In genomic region chr1:91239112-91239511, GRCm38 (mm10) we compare ENCODE assay signal across 8 mouse cellular contexts. TPM values are rescaled to one million over a fixed set of nuclear protein-coding genes. Genes with fewer than 3 reads are reported as not detected.
A peak's percentile ranks its signal among the peaks of the same experiment; 100 is the strongest.
DNase-seq lines count a peak whose midpoint lies in the region; ATAC-seq and TF ChIP-seq lines count a peak whose summit lies in the region.

No protein-coding gene starts in this region.

- intact Hi-C loops in heart, postnatal 10 days (cut with DNase I), result loop anchor here (1.0 to 5.0 kb wide), 4 partner anchors 28 to 267 kb away; partner anchors contain the start of gene Ramp1

- DNase-seq in kidney, adult 11 months, result peak; percentile 26
- no peak for DNase-seq in MEL (ENCODE audit: low read depth, low spot score)
- peak; percentile 57 for DNase-seq in embryo, embryonic 10.5 days (ENCODE audit: low spot score)
- DNase-seq in heart, postnatal 10 days, result peak; percentile 79 to 83
- DNase-seq in limb, embryonic 11.5 days (ENCODE audit: low spot score), result peak; percentile 53
- peak; percentile 41 to 65 for DNase-seq in natural killer cell, adult 2 months (ENCODE audit: low spot score in 2 of 2)
- DNase-seq in thymus, postnatal 0 days (ENCODE audit: low spot score), result peak; percentile 58

- no peak overlapping the region for H3K27ac ChIP-seq in kidney, embryonic 15.5 days
- H3K27ac ChIP-seq in MEL (ENCODE audit: control insufficient read depth, low read depth, low read length), result no peak overlapping the region
- H3K27ac ChIP-seq in limb, embryonic 11.5 days (replicated peaks; ENCODE audit: low read depth, low read length), result no peak overlapping the region

- H3K4me3 ChIP-seq in kidney, embryonic 15.5 days (replicated peaks), result no peak overlapping the region
- no peak overlapping the region for H3K4me3 ChIP-seq in MEL (ENCODE audit: control insufficient read depth in 1 of 2, insufficient read depth in 1 of 2, low read depth in 2 of 2, low read length in 2 of 2)
- H3K4me3 ChIP-seq in limb, embryonic 11.5 days (ENCODE audit: low read depth, low read length), result no peak overlapping the region

- H3K36me3 ChIP-seq in kidney, embryonic 15.5 days, result no peaks in the 10 kb centered on the region
- H3K36me3 ChIP-seq in MEL (ENCODE audit: control insufficient read depth in 1 of 2, insufficient read depth in 2 of 2, low read length in 2 of 2), result peaks cover 0 to 25% of the 10 kb centered on the region in 2 experiments; a peak in 2 of 4 replicates
- H3K36me3 ChIP-seq in limb, embryonic 11.5 days (ENCODE audit: control insufficient read depth, insufficient read depth, low read length), result no peaks in the 10 kb centered on the region

- no peaks in the 10 kb centered on the region for H3K79me2 ChIP-seq in MEL (ENCODE audit: control insufficient read depth, insufficient read depth, low read length, poor library complexity)

- H3K4me2 ChIP-seq in kidney, embryonic 15.5 days, result no peak overlapping the region
- H3K4me2 ChIP-seq in limb, embryonic 11.5 days (ENCODE audit: low read depth, severe bottlenecking), result no peak overlapping the region

- no peak for TF ChIP-seq EP300 in MEL (IDR thresholded peaks at IDR 0.05; ENCODE audit: low read depth in 1 of 2, low read length in 2 of 2)

- TF ChIP-seq CTCF in MEL (IDR thresholded peaks at IDR 0.05 in 2 of 3, conservative IDR thresholded peaks at IDR 0.05 in 1 of 3; ENCODE audit: control insufficient read depth in 1 of 3, insufficient read depth in 1 of 3, low read depth in 2 of 3, low read length in 3 of 3, poor library complexity in 1 of 3, severe bottlenecking in 1 of 3), result peak in 2 of 3 experiments; percentile 61 to 73; a peak in 5 of 6 replicates

- H3K9ac ChIP-seq in kidney, embryonic 15.5 days, result no peak overlapping the region
- H3K9ac ChIP-seq in MEL (ENCODE audit: control insufficient read depth, low read depth, low read length, poor library complexity, severe bottlenecking), result no peak overlapping the region
- no peak overlapping the region for H3K9ac ChIP-seq in limb, embryonic 11.5 days (ENCODE audit: low read length)

- ATAC-seq in kidney, embryonic 15.5 days (replicated peaks; ENCODE audit: low FRiP score), result no peak
- no peak for ATAC-seq in limb, embryonic 11.5 days (ENCODE audit: insufficient number of reproducible peaks, low FRiP score, low TSS enrichment, low read depth)

- TF ChIP-seq RAD21 in MEL (IDR thresholded peaks at IDR 0.05; ENCODE audit: low read depth, low read length), result peak; percentile 58

- H3K27me3 ChIP-seq in kidney, embryonic 15.5 days, result 0 out of 2 replicates have a peak, but pooled peaks cover 3% of the 10 kb centered on the region
- H3K27me3 ChIP-seq in MEL (ENCODE audit: control insufficient read depth in 1 of 2, insufficient read depth in 2 of 2, low read length in 2 of 2), result no peaks in the 10 kb centered on the region
- no peaks in the 10 kb centered on the region for H3K27me3 ChIP-seq in limb, embryonic 11.5 days (ENCODE audit: control insufficient read depth, insufficient read depth, low read length)

- H3K4me1 ChIP-seq in kidney, embryonic 15.5 days, result no peaks in the 10 kb centered on the region
- H3K4me1 ChIP-seq in MEL (ENCODE audit: control insufficient read depth in 1 of 2, insufficient read depth in 2 of 2, low read length in 2 of 2), result peaks cover 23 to 27% of the 10 kb centered on the region in 2 experiments
- no peaks in the 10 kb centered on the region for H3K4me1 ChIP-seq in limb, embryonic 11.5 days (ENCODE audit: control insufficient read depth, insufficient read depth, low read length)

- 24% methylated on average over 5 of the region's 5 CpGs for WGBS in kidney, embryonic 15.5 days
- WGBS in limb, embryonic 11.5 days, result 25% methylated on average over 5 of the region's 5 CpGs

- no peak for TF ChIP-seq POLR2A in MEL (IDR thresholded peaks at IDR 0.05; ENCODE audit: control insufficient read depth in 1 of 2, insufficient read depth in 1 of 2, low read depth in 1 of 2, low read length in 2 of 2, poor library complexity in 1 of 2)

- H3K9me3 ChIP-seq in kidney, embryonic 15.5 days (replicated peaks), result no peaks in the 10 kb centered on the region
- no peaks in the 10 kb centered on the region for H3K9me3 ChIP-seq in MEL (replicated peaks; ENCODE audit: insufficient read depth, low read length)
- H3K9me3 ChIP-seq in limb, embryonic 11.5 days (ENCODE audit: control insufficient read depth, low read length), result no peaks in the 10 kb centered on the region

TF ChIP-seq in MEL, 35 proteins besides CTCF, POLR2A, EP300 and RAD21:
- TF ChIP-seq ELF1 (IDR thresholded peaks at IDR 0.05; ENCODE audit: low read depth, low read length) (no peak), ZC3H11A (IDR thresholded peaks at IDR 0.05; ENCODE audit: low read depth, low read length) (peak; percentile 33; the same call in 1 of the 2 replicates), USF2 (IDR thresholded peaks at IDR 0.05; ENCODE audit: borderline replicate concordance in 1 of 2, insufficient read depth in 1 of 2, low read depth in 1 of 2, low read length in 2 of 2) (no peak), SIN3A (IDR thresholded peaks at IDR 0.05; ENCODE audit: low read length) (no peak), SMC3 (IDR thresholded peaks at IDR 0.05; ENCODE audit: low read depth, low read length) (peak; percentile 64), POLR2AphosphoS5 (IDR thresholded peaks at IDR 0.05; ENCODE audit: borderline replicate concordance, low read depth, low read length) (no peak), POLR2AphosphoS2 (IDR thresholded peaks at IDR 0.05; ENCODE audit: low read length) (no peak)

RNA-seq across cellular contexts. Expression of gene Ube2f, which starts 11.0 kb away (rescaled TPM):
- 72.6 and 77.9 TPM in 2 replicates for polyA plus RNA-seq in kidney, embryonic 15.5 days (2015; fragmentation: Nextera tagmentation; extraction: Ambion mirVana)
- 50.0 and 57.4 TPM in 2 replicates for total RNA-seq in MEL (2012; rRNA removed)
- 10 to 100 TPM in 1 of 2 experiments, not detected in 1; 71.3 TPM for polyA plus RNA-seq in MEL (2012; ENCODE audit: insufficient read depth in 1 of 2, insufficient read length in 2 of 2, low read depth in 1 of 2, low replicate concordance in 2 of 2, missing spikeins in 1 of 2)
- 10 to 100 TPM; 54.8 to 60.2 TPM for total RNA-seq in heart, postnatal 10 days (2021)
- polyA plus RNA-seq in limb, embryonic 11.5 days (2014; fragmentation: Nextera tagmentation; extraction: Ambion mirVana), result 80.3 and 84.7 TPM in 2 replicates
- polyA plus RNA-seq in thymus, postnatal 0 days (2015; fragmentation: Nextera tagmentation; extraction: Ambion mirVana), result 87.2 and 88.5 TPM in 2 replicates

RNA-seq across cellular contexts. Expression of gene Scly, which starts 59.0 kb away (rescaled TPM):
- 21.7 and 22.2 TPM in 2 replicates for polyA plus RNA-seq in kidney, embryonic 15.5 days (2015; fragmentation: Nextera tagmentation; extraction: Ambion mirVana)
- 19.3 and 23.1 TPM in 2 replicates for total RNA-seq in MEL (2012; rRNA removed)
- polyA plus RNA-seq in MEL (2012; ENCODE audit: insufficient read depth in 1 of 2, insufficient read length in 2 of 2, low read depth in 1 of 2, low replicate concordance in 2 of 2, missing spikeins in 1 of 2), result 10 to 100 TPM in 1 of 2 experiments, not detected in 1; 48.8 TPM
- 10 to 100 TPM; 13.7 TPM for total RNA-seq in heart, postnatal 10 days (2021)
- 11.5 and 14.1 TPM in 2 replicates for polyA plus RNA-seq in limb, embryonic 11.5 days (2014; fragmentation: Nextera tagmentation; extraction: Ambion mirVana)
- 15.6 and 16.2 TPM in 2 replicates for polyA plus RNA-seq in thymus, postnatal 0 days (2015; fragmentation: Nextera tagmentation; extraction: Ambion mirVana)

RNA-seq across cellular contexts. Expression of gene Ramp1, which starts 59.5 kb away (rescaled TPM):
- polyA plus RNA-seq in kidney, embryonic 15.5 days (2015; fragmentation: Nextera tagmentation; extraction: Ambion mirVana), result 2.4 and 2.5 TPM in 2 replicates
- 2.6 and 5.6 TPM in 2 replicates for total RNA-seq in MEL (2012; rRNA removed)
- polyA plus RNA-seq in MEL (2012; ENCODE audit: insufficient read depth in 1 of 2, insufficient read length in 2 of 2, low read depth in 1 of 2, low replicate concordance in 2 of 2, missing spikeins in 1 of 2), result 1 to 10 TPM in 1 of 2 experiments, not detected in 1; 4.1 TPM
- total RNA-seq in heart, postnatal 10 days (2021), result 10 to 100 TPM; 20.0 to 20.2 TPM
- polyA plus RNA-seq in limb, embryonic 11.5 days (2014; fragmentation: Nextera tagmentation; extraction: Ambion mirVana), result 0.37 and 0.47 TPM in 2 replicates
- 156 and 158 TPM in 2 replicates for polyA plus RNA-seq in thymus, postnatal 0 days (2015; fragmentation: Nextera tagmentation; extraction: Ambion mirVana)

Comparison
In these comparisons a context has a peak if more than half of its experiments do, and no peak if none do; other contexts are left out.
1. RNA of gene Ramp1, which starts 59.5 kb away (polyA plus RNA-seq): 156 to 158 TPM in thymus, postnatal 0 days; 4.1 TPM in MEL, 2.4 to 2.5 TPM in kidney, embryonic 15.5 days and 0.37 to 0.47 TPM in limb, embryonic 11.5 days; every median in the first group is over 10 times any median in the second.